Mouse (Mus musculus): ENCODE measurements around the gene H6pd. TPM values are rescaled to one million over a fixed set of nuclear protein-coding genes. Genes with fewer than 3 reads are reported as not detected.

Gene H6pd
- polyA plus RNA-seq, 1 experiment from 2014 or later, result 2.0 TPM

- no peak overlapping the region for H3K4me2 ChIP-seq (ENCODE audit: low read depth, low read length)
- ATAC-seq (ENCODE audit: low read depth), result no peak
- 68% methylated on average over 4 of the region's 4 CpGs for WGBS
- H3K4me3 ChIP-seq (ENCODE audit: low read depth, low read length), result no peak overlapping the region
- no peak overlapping the region for H3K9ac ChIP-seq (replicated peaks; ENCODE audit: low read depth, low read length)
- H3K4me1 ChIP-seq (ENCODE audit: control insufficient read depth, insufficient read depth, low read length), result 0 out of 2 replicates have a peak, but pooled peaks cover 5% of the 10 kb centered on the region
- no peaks in the 10 kb centered on the region for H3K9me3 ChIP-seq (ENCODE audit: control insufficient read depth, low read length)
- H3K36me3 ChIP-seq (ENCODE audit: control insufficient read depth, insufficient read depth, low read length), result no peaks in the 10 kb centered on the region
- no peaks in the 10 kb centered on the region for H3K27me3 ChIP-seq (ENCODE audit: control insufficient read depth, insufficient read depth, low read length)
- H3K27ac ChIP-seq (ENCODE audit: low read depth, low read length), result no peak overlapping the region
These were observed 3.5 kb upstream of the H6pd start for GRCm38 (mm10) chr4:150012322-150012723.

- no peak overlapping the region for H3K4me2 ChIP-seq (ENCODE audit: low read depth, low read length)
- no peaks in the 10 kb centered on the region for H3K36me3 ChIP-seq (ENCODE audit: control insufficient read depth, insufficient read depth, low read length)
- H3K4me3 ChIP-seq (ENCODE audit: low read depth, low read length), result no peak overlapping the region
- ATAC-seq (ENCODE audit: low read depth), result no peak
- 57% methylated on average over 10 of the region's 10 CpGs for WGBS
- 0 out of 2 replicates have a peak, but pooled peaks cover 5% of the 10 kb centered on the region for H3K4me1 ChIP-seq (ENCODE audit: control insufficient read depth, insufficient read depth, low read length)
- H3K27ac ChIP-seq (ENCODE audit: low read depth, low read length), result no peak overlapping the region
- no peaks in the 10 kb centered on the region for H3K9me3 ChIP-seq (ENCODE audit: control insufficient read depth, low read length)
- H3K27me3 ChIP-seq (ENCODE audit: control insufficient read depth, insufficient read depth, low read length), result no peaks in the 10 kb centered on the region
- H3K9ac ChIP-seq (replicated peaks; ENCODE audit: low read depth, low read length), result no peak overlapping the region
These were observed 2.9 kb upstream of the H6pd start for GRCm38 (mm10) chr4:150011564-150012321.

- Histone ChIP-seq H3K27me3 (ENCODE audit: control insufficient read depth, insufficient read depth, low read length) (no peaks in the 10 kb centered on the region), H3K36me3 (ENCODE audit: control insufficient read depth, insufficient read depth, low read length) (no peaks in the 10 kb centered on the region), H3K4me3 (ENCODE audit: low read depth, low read length) (no peak overlapping the region), H3K4me1 (ENCODE audit: control insufficient read depth, insufficient read depth, low read length) (0 out of 2 replicates have a peak, but pooled peaks cover 5% of the 10 kb centered on the region), H3K27ac (ENCODE audit: low read depth, low read length) (no peak overlapping the region), H3K9ac (replicated peaks; ENCODE audit: low read depth, low read length) (no peak overlapping the region), H3K9me3 (ENCODE audit: control insufficient read depth, low read length) (no peaks in the 10 kb centered on the region), H3K4me2 (ENCODE audit: low read depth, low read length) (no peak overlapping the region)
- 85% methylated on average over 6 of the region's 6 CpGs for WGBS
- no peak for ATAC-seq (ENCODE audit: low read depth)
These were observed 1.4 kb upstream of the H6pd start for GRCm38 (mm10) chr4:150010054-150010730.

DNA sequence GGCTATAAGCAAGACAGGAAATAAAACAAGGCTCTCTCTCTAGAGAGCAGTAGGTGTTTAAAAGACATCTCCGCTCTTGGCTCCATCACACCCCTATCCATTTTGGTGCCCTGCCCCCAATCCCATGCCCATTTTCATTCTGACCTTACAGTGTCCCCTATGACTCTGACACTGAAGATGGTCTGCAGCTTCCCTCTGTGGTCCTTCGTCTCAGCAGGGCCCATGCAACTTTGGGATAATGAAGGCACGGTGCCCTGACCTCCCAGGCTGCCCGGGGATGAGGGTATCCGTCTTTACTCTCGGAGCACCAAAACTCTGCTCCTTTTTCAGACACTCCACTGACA, 736 bp upstream of the H6pd start:
- no peak for ATAC-seq (ENCODE audit: low read depth)
- H3K4me1 ChIP-seq (ENCODE audit: control insufficient read depth, insufficient read depth, low read length), result 0 out of 2 replicates have a peak, but pooled peaks cover 5% of the 10 kb centered on the region
- H3K9ac ChIP-seq (replicated peaks; ENCODE audit: low read depth, low read length), result no peak overlapping the region
- H3K36me3 ChIP-seq (ENCODE audit: control insufficient read depth, insufficient read depth, low read length), result no peaks in the 10 kb centered on the region
- WGBS, result 79% methylated on average over 6 of the region's 6 CpGs
- H3K4me2 ChIP-seq (ENCODE audit: low read depth, low read length), result no peak overlapping the region
- H3K9me3 ChIP-seq (ENCODE audit: control insufficient read depth, low read length), result no peaks in the 10 kb centered on the region
- H3K4me3 ChIP-seq (ENCODE audit: low read depth, low read length), result no peak overlapping the region
- no peaks in the 10 kb centered on the region for H3K27me3 ChIP-seq (ENCODE audit: control insufficient read depth, insufficient read depth, low read length)
- no peak overlapping the region for H3K27ac ChIP-seq (ENCODE audit: low read depth, low read length)

- H3K4me1 ChIP-seq (ENCODE audit: control insufficient read depth, insufficient read depth, low read length), result 0 out of 2 replicates have a peak, but pooled peaks cover 5% of the 10 kb centered on the region
- H3K27ac ChIP-seq (ENCODE audit: low read depth, low read length), result peak overlapping the region; percentile 88
- H3K9me3 ChIP-seq (ENCODE audit: control insufficient read depth, low read length), result no peaks in the 10 kb centered on the region
- no peaks in the 10 kb centered on the region for H3K36me3 ChIP-seq (ENCODE audit: control insufficient read depth, insufficient read depth, low read length)
- H3K27me3 ChIP-seq (ENCODE audit: control insufficient read depth, insufficient read depth, low read length), result no peaks in the 10 kb centered on the region
- peak overlapping the region; percentile 66 for H3K4me3 ChIP-seq (ENCODE audit: low read depth, low read length)
- peak; percentile 84 for ATAC-seq (ENCODE audit: low read depth)
- peak overlapping the region; percentile 84 for H3K9ac ChIP-seq (replicated peaks; ENCODE audit: low read depth, low read length)
- peak overlapping the region; percentile 79 for H3K4me2 ChIP-seq (ENCODE audit: low read depth, low read length)
- under 1% methylated on average over 42 of the region's 42 CpGs for WGBS
These were observed 434 bp downstream of the H6pd start for GRCm38 (mm10) chr4:150008325-150008852.

GRCm38 (mm10) chr4:150007444-150007843, 1.4 kb downstream of the H6pd start:
- Histone ChIP-seq H3K4me1 (ENCODE audit: control insufficient read depth, insufficient read depth, low read length) (0 out of 2 replicates have a peak, but pooled peaks cover 5% of the 10 kb centered on the region), H3K4me2 (ENCODE audit: low read depth, low read length) (no peak overlapping the region), H3K4me3 (ENCODE audit: low read depth, low read length) (no peak overlapping the region), H3K36me3 (ENCODE audit: control insufficient read depth, insufficient read depth, low read length) (no peaks in the 10 kb centered on the region), H3K27me3 (ENCODE audit: control insufficient read depth, insufficient read depth, low read length) (no peaks in the 10 kb centered on the region), H3K9me3 (ENCODE audit: control insufficient read depth, low read length) (no peaks in the 10 kb centered on the region), H3K27ac (ENCODE audit: low read depth, low read length) (no peak overlapping the region), H3K9ac (replicated peaks; ENCODE audit: low read depth, low read length) (no peak overlapping the region)
- no peak for ATAC-seq (ENCODE audit: low read depth)
- WGBS, result 93% methylated on average over 3 of the region's 3 CpGs

DNA sequence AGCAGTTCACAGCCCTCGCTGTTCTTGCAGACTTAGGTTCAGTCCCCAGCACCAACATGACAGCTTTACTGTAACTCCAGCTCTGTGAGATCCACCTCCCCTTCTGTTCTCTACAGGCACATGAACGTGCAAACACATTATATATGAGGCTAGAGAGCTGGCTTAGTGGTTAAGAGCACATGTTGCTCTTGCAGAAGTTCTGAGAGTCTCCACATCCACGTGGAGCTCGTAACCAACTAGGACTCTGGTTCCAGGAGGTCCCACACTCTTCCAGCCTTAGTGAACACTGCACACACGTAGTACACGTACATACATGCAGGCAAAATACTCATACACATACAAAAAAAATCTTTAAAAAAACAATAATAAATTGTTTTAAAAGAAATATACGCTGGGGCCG, 1.8 kb downstream of the H6pd start:
- no peak overlapping the region for H3K4me3 ChIP-seq (ENCODE audit: low read depth, low read length)
- no peaks in the 10 kb centered on the region for H3K9me3 ChIP-seq (ENCODE audit: control insufficient read depth, low read length)

GRCm38 (mm10) chr4:150006122-150006854, 2.5 kb downstream of the H6pd start:
- 79% methylated on average over 21 of the region's 21 CpGs for WGBS
- ATAC-seq (ENCODE audit: low read depth), result no peak
- Histone ChIP-seq H3K9ac (replicated peaks; ENCODE audit: low read depth, low read length) (no peak overlapping the region), H3K27me3 (ENCODE audit: control insufficient read depth, insufficient read depth, low read length) (no peaks in the 10 kb centered on the region), H3K27ac (ENCODE audit: low read depth, low read length) (no peak overlapping the region), H3K36me3 (ENCODE audit: control insufficient read depth, insufficient read depth, low read length) (no peaks in the 10 kb centered on the region), H3K4me3 (ENCODE audit: low read depth, low read length) (no peak overlapping the region), H3K4me1 (ENCODE audit: control insufficient read depth, insufficient read depth, low read length) (0 out of 2 replicates have a peak, but pooled peaks cover 5% of the 10 kb centered on the region), H3K4me2 (ENCODE audit: low read depth, low read length) (no peak overlapping the region), H3K9me3 (ENCODE audit: control insufficient read depth, low read length) (no peaks in the 10 kb centered on the region)

More for the DNA sequence above, 1.8 kb downstream of the H6pd start:
- H3K4me1 ChIP-seq (ENCODE audit: control insufficient read depth, insufficient read depth, low read length), result 0 out of 2 replicates have a peak, but pooled peaks cover 5% of the 10 kb centered on the region
- WGBS, result 84% methylated on average over 8 of the region's 8 CpGs
- H3K9ac ChIP-seq (replicated peaks; ENCODE audit: low read depth, low read length), result no peak overlapping the region
- ATAC-seq (ENCODE audit: low read depth), result no peak
- H3K4me2 ChIP-seq (ENCODE audit: low read depth, low read length), result no peak overlapping the region
- H3K36me3 ChIP-seq (ENCODE audit: control insufficient read depth, insufficient read depth, low read length), result no peaks in the 10 kb centered on the region
- no peak overlapping the region for H3K27ac ChIP-seq (ENCODE audit: low read depth, low read length)
- H3K27me3 ChIP-seq (ENCODE audit: control insufficient read depth, insufficient read depth, low read length), result no peaks in the 10 kb centered on the region

All from neural tube, embryonic 14.5 days (tissue).